Mouse (Mus musculus): ENCODE data around the gene Cchcr1. TPM values are rescaled to one million over a fixed set of nuclear protein-coding genes. Genes with fewer than 3 reads are reported as not detected.

The Cchcr1 gene
- polyA plus RNA-seq, 3 experiments from 2014 or later, result 4.8 to 7.1 (median 6.0) TPM

DNA sequence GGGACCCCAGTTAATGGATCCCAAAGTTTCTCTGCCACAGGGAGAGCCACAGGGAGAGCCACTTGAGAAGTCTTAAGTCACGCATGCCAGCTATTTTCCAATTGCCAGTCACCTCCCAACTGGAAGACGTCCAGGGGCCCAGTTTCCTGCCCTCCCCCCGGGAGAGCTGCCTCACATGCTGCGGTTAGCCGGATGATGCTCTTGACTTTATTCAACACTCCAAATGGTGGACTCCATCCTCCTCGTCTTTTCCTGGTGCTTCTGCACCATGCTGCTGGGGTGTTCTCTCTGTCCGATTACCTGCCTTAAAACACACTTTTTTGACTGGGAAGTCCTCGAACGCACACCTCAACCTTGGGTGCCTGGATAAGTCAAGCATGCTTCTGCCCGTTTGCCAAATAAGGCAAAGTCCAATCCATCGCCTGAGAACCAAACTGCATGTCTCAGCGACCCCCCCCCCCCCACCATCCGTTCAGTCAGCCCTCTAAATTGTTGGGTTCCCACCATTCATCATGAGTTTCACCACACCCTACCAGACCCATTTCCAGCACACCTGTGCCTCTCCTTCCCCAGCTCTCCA, 39.4 kb downstream of the Cchcr1 start:
- ATAC-seq, result no peak

DNA sequence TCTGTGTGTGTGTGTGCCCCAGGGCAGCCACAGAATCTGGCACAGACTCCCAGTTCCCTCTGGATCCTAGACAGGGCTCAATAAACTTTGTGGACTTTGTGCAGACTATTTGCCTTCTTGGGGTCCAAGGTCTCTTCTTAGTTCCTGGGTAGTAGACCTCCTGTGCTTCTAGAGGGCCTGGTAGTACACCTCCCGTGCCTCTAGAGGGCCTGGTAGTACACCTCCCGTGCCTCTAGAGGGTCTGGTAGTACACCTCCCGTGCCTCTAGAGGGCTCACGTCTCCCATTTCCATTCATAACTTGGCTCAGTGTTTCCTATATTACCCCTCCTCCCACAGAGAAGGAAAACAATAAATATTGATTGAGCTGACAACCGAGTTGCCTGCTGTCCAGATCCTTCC, 39.9 kb downstream of the Cchcr1 start:
- no peak for ATAC-seq

DNA sequence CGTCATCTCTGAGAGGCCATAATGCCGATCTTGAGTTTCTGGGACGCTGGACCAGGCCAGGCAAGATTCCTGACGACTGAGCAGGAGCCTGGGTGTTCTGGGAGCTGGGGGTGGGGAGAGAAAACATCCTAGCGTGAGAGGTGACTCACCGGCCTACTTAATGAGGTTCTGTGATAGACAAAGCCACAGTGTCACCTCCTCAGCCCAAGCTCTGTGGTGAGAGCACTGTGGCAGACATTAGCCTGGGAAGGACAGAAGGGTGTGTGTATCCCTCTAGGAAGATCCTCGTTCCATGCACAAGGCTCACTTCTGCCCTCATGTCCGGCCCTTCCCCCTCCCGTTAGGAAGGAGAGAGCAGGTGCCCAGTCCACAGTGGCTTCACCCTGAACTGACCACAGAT, 40.5 kb downstream of the Cchcr1 start:
- no peak for ATAC-seq

DNA sequence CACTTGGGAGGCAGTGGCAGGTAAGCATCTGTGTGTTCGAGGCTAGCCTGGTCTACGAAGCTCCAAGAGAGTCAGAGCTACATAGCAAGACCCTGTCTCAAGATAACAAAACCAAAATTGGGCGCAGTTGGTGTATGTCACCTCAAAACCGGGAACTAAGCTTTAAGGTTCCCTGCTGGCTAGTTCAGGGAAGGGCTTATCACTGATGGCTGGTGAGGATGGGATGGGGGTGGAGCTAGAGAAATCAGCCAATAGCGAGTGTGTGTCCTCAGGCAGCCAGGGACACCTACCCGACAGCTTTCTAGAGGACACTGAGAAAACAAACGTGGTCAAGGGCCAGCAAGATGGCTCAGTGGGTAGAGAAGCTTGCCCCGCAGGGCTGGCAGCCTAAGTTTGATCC, 41.3 kb downstream of the Cchcr1 start:
- ATAC-seq, result no peak

DNA sequence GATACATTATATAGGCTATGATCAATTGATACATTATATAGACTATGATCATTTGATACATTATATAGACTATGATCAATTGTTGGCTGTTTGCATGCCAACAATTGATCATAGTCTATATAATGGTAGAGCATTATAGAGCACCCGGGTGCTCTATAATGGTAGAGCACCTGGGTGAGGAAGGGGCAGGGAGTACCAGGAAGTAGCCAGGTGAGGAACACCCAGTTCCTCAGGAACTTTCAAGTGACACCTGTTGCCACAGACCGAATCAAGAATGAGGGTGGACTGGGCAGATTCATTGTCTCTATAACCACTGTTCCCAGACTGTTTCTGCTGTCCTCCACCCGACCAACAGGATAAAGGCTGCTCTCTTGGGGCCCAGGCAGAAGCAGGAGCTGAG, 50.2 kb downstream of the Cchcr1 start, which contains the start of gene 2300002M23Rik:
TSS of gene 2300002M23Rik (plus strand) at position 301 of the 400 bp plus-strand sequence.
- no peak for ATAC-seq

DNA sequence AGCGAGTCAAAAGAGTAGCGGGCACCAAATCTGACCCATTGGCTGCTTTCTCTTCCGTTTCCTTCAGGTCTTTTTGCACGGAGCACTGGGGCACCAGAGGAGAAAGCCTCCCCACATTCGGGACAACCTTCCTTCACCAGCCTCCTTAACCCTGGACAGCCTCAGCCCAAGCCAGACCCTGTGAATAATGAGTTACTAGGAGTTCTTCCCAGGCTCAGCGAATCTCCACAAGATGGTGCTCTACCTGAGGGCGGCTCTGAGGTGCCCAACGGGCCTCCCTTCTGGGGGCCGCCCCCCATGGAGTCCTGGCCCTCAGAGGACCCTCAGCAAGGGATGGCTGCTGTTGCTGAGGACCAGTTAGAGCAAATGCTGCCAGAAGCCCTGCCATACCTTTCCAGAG, 50.9 kb downstream of the Cchcr1 start:
- no peak for ATAC-seq

DNA sequence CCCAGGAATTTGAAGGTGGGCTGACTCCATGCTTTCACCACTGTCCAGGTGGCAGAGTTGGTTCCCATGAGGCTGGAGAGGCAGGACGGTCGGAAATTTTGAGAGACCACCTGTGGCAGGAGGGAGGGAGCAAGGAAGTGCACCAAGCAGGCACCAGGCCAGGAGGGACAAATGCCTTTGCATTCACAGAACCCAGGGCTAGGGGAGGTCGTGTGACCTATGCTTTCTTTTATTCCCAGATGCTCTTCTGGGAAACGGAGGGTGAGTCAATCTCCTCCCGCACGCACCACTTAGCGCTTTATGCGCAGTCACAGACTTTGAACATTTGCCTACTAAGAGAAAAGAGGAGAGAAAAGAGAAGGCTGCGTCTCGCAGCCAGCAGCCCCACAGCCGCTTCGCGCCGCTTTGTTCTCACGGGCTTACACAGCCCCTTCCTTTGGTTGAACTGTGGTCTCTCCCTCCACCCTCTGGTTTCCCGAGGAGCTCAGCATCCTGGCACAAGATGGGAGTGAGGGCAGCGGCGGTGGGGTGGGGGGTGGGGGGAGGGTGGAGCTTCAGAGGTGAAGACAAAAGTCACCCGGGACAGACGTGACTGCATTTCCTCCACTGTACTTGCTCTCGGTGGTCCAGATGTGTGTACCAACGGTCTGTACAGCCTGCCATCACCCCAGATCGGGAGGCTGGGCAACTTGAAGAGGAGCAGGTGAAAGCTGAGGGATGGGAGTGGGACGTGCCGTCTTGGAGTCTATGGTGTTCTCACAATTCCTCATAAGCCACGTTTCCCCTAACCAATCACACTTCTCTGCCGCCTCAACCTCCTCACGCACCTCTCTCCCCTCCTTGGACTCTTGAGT, 52.4 kb downstream of the Cchcr1 start:
- ATAC-seq, result no peak

DNA sequence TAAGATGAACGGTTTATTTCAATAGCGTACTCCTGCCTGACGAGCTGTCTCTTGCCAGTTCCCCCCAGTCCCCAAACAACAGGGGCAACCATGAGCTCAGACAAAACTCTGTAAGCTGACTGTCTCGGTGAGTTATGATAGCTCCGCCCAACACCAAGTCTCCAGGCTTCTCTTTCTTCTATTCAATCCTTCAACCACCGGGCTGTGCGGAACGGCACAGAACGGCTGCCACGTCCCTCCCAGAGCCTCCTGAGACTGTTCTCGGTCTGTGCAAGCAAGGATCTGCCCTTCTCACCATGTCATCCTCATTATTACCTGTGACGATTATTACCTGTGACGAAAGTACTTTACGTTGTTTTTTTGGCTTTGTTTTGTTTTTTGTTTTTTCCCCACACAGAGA, 53.9 kb downstream of the Cchcr1 start:
- ATAC-seq, result no peak

DNA sequence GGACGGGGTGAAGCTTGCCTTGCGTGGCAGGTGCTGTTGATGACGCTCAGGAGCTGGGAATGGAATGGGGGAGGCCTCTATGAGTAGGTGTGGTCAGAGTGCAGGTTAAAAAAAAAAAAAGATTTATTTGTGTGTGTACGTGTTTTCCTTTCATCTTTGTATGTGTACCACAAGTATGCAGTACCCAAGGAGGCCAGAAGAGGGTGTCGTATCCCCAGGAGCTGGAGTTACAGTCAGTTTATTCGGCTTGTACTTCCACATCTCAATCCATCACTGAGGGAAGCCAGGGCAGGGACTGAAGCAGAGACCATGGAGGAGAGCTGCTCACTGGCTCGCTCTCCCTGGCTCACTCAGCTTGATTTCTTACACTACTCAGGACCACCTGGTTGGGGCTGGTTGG, 54.6 kb downstream of the Cchcr1 start:
- ATAC-seq, result no peak

DNA sequence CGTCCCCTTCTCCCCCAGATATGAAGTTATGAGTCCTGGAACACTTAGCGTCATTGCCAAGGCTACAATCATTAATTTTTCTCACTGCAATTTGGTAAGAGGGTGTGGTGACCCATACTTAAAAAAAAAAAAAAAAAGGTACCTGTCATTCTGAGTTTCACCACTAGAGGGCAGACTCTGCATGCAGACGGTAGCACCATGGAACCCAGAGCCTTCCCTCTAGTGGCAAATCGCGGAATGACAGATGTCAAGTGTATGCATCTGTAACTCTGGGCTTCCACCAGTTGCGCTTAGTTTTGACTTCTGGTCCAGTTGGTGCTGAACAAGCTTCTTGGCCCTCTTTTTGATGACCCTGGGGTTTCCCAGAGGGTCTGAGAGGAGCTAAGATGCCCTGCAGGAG, 61.3 kb downstream of the Cchcr1 start:
- peak; percentile 41 for ATAC-seq

Other genes with a start within 250 kb of the Cchcr1 start
- gene H2-Q1, start 196.7 kb upstream of the Cchcr1 start, polyA plus RNA-seq (2017; shearing (Covaris generic)), result under 1 TPM in 2 of 3 experiments, not detected in 1; 0.23 to 0.24 TPM
- gene H2-Q2, start 174.9 kb upstream of the Cchcr1 start, polyA plus RNA-seq (2017; shearing (Covaris generic)), result 10 to 100 TPM in 2 of 3 experiments, 1 to 10 TPM in 1; 4.6 to 25.2 (median 21.9) TPM
- 10 to 100 TPM; 11.4 to 17.3 (median 16.4) TPM for gene H2-Q4, start 137.5 kb upstream of the Cchcr1 start, polyA plus RNA-seq (2017; shearing (Covaris generic))
- 100 to 1,000 TPM; 356 to 772 (median 602) TPM for gene H2-Q6, start 92.2 kb upstream of the Cchcr1 start, polyA plus RNA-seq (2017; shearing (Covaris generic))
- 1,000 to 10,000 TPM in 2 of 3 experiments, 100 to 1,000 TPM in 1; 921 to 1,440 (median 1,337) TPM for gene H2-Q7, start 77.9 kb upstream of the Cchcr1 start, polyA plus RNA-seq (2017; shearing (Covaris generic))
- gene H2-Q10, start 47.0 kb upstream of the Cchcr1 start, polyA plus RNA-seq (2017; shearing (Covaris generic)), result 10 to 100 TPM; 14.2 to 25.0 (median 24.2) TPM
- under 1 TPM; 0.26 to 0.58 (median 0.32) TPM for gene Pou5f1, start 11.1 kb upstream of the Cchcr1 start, polyA plus RNA-seq (2017; shearing (Covaris generic))
- 10 to 100 TPM; 16.6 to 68.4 (median 21.5) TPM for gene Tcf19, start 276 bp upstream of the Cchcr1 start, polyA plus RNA-seq (2017; shearing (Covaris generic))
- under 1 TPM in 1 of 3 experiments, not detected in 2; 0.73 TPM for gene Psors1c2, start 16.1 kb downstream of the Cchcr1 start, polyA plus RNA-seq (2017; shearing (Covaris generic))
- not detected for gene Cdsn, start 35.0 kb downstream of the Cchcr1 start, polyA plus RNA-seq (2017; shearing (Covaris generic))
- not detected for gene 2300002M23Rik, start 50.4 kb downstream of the Cchcr1 start, polyA plus RNA-seq (2017; shearing (Covaris generic))
- gene Sfta2, start 84.4 kb downstream of the Cchcr1 start, polyA plus RNA-seq (2017; shearing (Covaris generic)), result not detected
- not detected for gene Gm9573, start 109.5 kb downstream of the Cchcr1 start, polyA plus RNA-seq (2017; shearing (Covaris generic))
- gene Mucl3, start 126.6 kb downstream of the Cchcr1 start, polyA plus RNA-seq (2017; shearing (Covaris generic)), result under 1 TPM in 1 of 3 experiments, not detected in 2; 0.26 TPM
- gene Vars2, start 150.5 kb downstream of the Cchcr1 start, polyA plus RNA-seq (2017; shearing (Covaris generic)), result 10 to 100 TPM; 10.4 to 13.2 (median 12.7) TPM
- 10 to 100 TPM; 16.7 to 24.7 (median 17.9) TPM for gene Gtf2h4, start 156.6 kb downstream of the Cchcr1 start, polyA plus RNA-seq (2017; shearing (Covaris generic))
- gene Ddr1, start 187.5 kb downstream of the Cchcr1 start, polyA plus RNA-seq (2017; shearing (Covaris generic)), result 1 to 10 TPM in 1 of 3 experiments, under 1 TPM in 2; 0.65 to 1.1 (median 0.73) TPM

Measured in inflammation-experienced regulatory T-cells, adult 6 months (primary cell).